Mouse (Mus musculus) thymus, adult 2 months (tissue): ENCODE measurements around the gene Mrgprd. TPM values are rescaled to one million over a fixed set of nuclear protein-coding genes. Genes with fewer than 3 reads are reported as not detected.

Source experiments
- DNase-seq: peaks from one replicate; pipeline ENCODE4 v3.0.0; 2021
- H3K27ac ChIP-seq: fragments of 200-500 bp; 2 replicates; pipeline ENCODE4 v1.5.1; 2012; ENCODE audit warnings: low read length, control low read depth; ENCODE audit not compliant: control insufficient read depth, insufficient read depth
- H3K27me3 ChIP-seq: fragments of 200-500 bp; 2 replicates; pipeline ENCODE4 v1.6.1; 2012; ENCODE audit warnings: mild to moderate bottlenecking, low read length, moderate library complexity, mixed read lengths; ENCODE audit not compliant: control insufficient read depth, insufficient read depth
- H3K36me3 ChIP-seq: fragments of 200-500 bp; 2 replicates; pipeline ENCODE4 v1.6.1; 2012; ENCODE audit warnings: mild to moderate bottlenecking, low read length, moderate library complexity; ENCODE audit not compliant: control insufficient read depth, insufficient read depth
- H3K4me1 ChIP-seq: fragments of 200-500 bp; replicated peaks from 2 replicates; pipeline ENCODE4 v1.6.1; 2012; ENCODE audit warnings: low read length; ENCODE audit not compliant: control insufficient read depth, insufficient read depth
- H3K4me3 ChIP-seq: fragments of 200-500 bp; 2 replicates; pipeline ENCODE4 v1.5.1; 2012; ENCODE audit warnings: mild to moderate bottlenecking, low read length, control low read depth, moderate library complexity; ENCODE audit not compliant: control insufficient read depth, insufficient read depth
- CTCF ChIP-seq: fragments of 200-500 bp; IDR thresholded peaks from 2 replicates; pipeline ENCODE4 v1.5.1; 2012; ENCODE audit warnings: mild to moderate bottlenecking, control low read depth, low read length, moderate library complexity, borderline replicate concordance; ENCODE audit not compliant: control insufficient read depth, poor library complexity, insufficient read depth; ENCODE audit errors: extremely low read depth
- POLR2A ChIP-seq: fragments of 200-500 bp; IDR thresholded peaks from 2 replicates; pipeline ENCODE4 v1.6.1; 2012; ENCODE audit warnings: mild to moderate bottlenecking, low read length, control low read depth, moderate library complexity; ENCODE audit not compliant: control insufficient read depth, poor library complexity, insufficient read depth; ENCODE audit errors: extremely low read depth
- WGBS: fragments of 180-500 bp; shearing (Covaris S2); methylation state at CpG from one replicate; pipeline ENCODE4 v1.1.7; 2018; 5-methylcytosine and 5-hydroxymethylcytosine counted together
- polyA plus RNA-seq: library from polyadenylated mRNA; depleted of rRNA; stranded (reverse); fragments of >200 nt; gene quantifications from 2 replicates; pipeline ENCODE4 v1.2.3, GENCODE M21; 2012

The Mrgprd gene
- polyA plus RNA-seq, 1 experiment = not detected

DNA sequence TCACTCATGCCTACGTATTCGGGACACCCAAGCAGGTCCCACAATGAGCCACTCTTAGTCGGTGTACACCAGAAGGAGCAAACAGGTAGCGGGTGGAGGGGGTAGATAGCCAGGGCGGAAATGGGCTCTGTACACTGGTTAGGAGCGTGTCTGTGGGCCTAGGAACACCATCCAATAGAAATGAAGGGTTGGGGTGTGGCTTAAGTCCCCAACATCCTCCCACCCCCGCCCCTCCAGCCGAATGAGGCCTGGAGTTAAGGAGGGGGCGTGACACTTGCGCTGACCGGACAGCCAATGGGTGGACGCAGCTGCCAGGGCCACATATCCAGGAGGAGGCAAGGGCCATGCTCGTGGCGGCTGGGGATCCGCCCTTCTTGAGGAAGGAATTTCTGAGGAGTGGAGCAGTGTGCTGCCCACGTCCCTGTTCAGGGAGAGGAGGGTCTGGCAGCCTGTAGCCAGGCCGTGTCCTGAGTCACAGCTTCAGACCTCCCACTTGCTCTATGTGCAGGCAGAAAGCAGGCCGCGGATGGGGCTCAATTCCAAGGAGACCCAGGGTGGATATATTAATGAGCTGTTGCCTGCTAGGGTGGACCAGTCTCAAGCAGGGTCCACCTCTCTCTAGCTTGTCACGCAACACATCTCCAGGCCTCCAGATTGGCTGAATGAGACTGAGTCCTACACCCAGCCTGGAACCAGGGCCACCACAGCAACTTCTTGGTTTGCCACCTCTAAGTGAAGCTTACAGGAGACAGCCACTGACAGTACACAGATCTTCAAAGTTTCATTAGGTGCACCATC lies 11.9 kb upstream of the Mrgprd start:
- no peak for DNase-seq
- H3K27ac ChIP-seq = no peak overlapping the region
- no peak for TF ChIP-seq POLR2A
- TF ChIP-seq CTCF = no peak
- H3K4me3 ChIP-seq = no peak overlapping the region
- H3K27me3 ChIP-seq = no peaks in the 10 kb centered on the region
- 68% methylated on average over 20 of the region's 20 CpGs for WGBS
- no peaks in the 10 kb centered on the region for H3K36me3 ChIP-seq
- no peaks in the 10 kb centered on the region for H3K4me1 ChIP-seq

DNA sequence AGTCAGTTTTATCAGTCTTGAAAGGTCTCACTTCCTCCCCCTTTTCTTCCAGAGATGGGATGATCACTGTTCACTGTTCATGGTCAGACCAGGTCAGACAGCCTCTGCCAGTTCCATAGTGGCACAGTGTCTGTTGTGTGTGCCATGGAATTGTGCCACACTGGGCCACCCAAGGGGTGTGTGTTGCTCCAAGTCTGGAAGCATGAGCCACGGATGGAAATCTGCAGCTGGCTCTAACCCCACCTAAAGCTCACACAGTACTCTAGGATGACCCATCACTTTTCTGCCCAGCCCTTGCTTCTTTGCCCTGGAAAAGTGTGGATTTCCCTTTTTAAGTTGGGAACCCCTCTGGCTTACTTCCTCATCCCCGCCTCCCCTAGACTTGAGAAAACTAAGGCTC lies 10.5 kb upstream of the Mrgprd start:
- TF ChIP-seq POLR2A (no peak), CTCF (no peak)
- H3K4me1 ChIP-seq = no peaks in the 10 kb centered on the region
- no peaks in the 10 kb centered on the region for H3K36me3 ChIP-seq
- 90% methylated on average over 2 of the region's 2 CpGs for WGBS
- H3K27me3 ChIP-seq = no peaks in the 10 kb centered on the region
- no peak overlapping the region for H3K27ac ChIP-seq
- no peak overlapping the region for H3K4me3 ChIP-seq
- no peak for DNase-seq

DNA sequence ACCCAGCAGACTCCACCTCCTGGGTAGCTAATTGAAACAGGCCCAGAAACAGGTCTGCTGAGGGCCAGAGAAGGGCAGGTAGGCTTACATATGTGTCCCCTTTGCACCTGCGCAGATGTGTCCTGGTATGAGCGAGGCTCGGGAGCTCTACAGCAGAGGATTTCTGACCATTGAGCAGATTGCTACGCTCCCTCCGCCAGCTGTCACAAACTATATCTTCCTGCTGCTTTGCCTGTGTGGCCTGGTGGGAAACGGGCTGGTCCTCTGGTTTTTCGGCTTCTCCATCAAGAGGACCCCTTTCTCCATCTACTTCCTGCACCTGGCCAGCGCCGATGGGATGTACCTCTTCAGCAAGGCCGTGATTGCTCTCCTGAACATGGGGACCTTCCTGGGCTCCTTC lies 7.0 kb upstream of the Mrgprd start:
- WGBS = 93% methylated on average over 10 of the region's 10 CpGs
- Histone ChIP-seq H3K4me1 (no peaks in the 10 kb centered on the region), H3K36me3 (no peaks in the 10 kb centered on the region), H3K4me3 (no peak overlapping the region), H3K27me3 (no peaks in the 10 kb centered on the region), H3K27ac (no peak overlapping the region)
- DNase-seq = no peak
- TF ChIP-seq POLR2A = no peak
- TF ChIP-seq CTCF = no peak

DNA sequence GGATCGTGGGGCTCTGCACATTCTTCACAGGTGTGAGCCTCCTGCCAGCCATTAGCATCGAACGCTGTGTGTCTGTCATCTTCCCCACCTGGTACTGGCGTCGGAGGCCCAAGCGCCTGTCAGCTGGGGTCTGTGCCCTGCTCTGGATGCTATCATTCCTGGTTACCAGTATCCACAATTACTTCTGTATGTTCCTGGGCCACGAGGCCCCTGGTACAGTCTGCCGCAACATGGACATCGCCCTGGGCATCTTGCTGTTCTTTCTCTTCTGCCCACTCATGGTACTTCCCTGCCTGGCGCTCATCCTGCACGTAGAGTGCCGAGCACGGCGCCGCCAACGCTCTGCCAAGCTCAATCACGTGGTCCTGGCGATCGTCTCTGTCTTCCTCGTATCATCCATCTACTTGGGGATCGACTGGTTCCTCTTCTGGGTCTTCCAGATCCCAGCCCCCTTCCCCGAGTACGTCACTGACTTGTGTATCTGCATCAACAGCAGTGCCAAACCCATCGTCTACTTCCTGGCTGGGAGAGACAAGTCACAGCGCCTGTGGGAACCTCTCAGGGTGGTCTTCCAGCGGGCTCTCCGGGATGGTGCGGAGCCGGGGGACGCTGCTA lies 6.5 kb upstream of the Mrgprd start:
- 80% methylated on average over 30 of the region's 30 CpGs for WGBS
- TF ChIP-seq CTCF = no peak
- TF ChIP-seq POLR2A = no peak
- H3K27me3 ChIP-seq = no peaks in the 10 kb centered on the region

DNA sequence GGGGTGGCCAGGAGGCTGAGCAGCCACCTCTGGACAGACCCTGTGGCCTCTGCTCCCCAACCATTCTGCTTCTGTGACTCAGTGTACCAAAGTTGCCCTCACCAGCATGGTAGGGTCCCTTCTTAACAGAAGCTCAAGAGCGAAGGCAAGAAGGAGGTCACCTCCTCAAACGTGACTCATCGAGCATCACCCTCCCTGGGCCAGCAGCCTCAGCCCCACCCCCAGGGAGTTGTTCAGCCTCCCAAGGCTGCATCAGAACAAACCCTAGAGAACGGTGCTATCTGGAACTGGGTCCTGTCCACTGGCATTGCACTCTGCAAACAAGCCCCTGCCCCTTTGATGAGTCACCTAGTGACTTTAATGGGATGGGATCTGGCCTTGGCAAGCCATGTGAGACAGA lies 5.8 kb upstream of the Mrgprd start:
- no peak for DNase-seq
- Histone ChIP-seq H3K27me3 (no peaks in the 10 kb centered on the region), H3K27ac (no peak overlapping the region), H3K36me3 (no peaks in the 10 kb centered on the region), H3K4me1 (no peaks in the 10 kb centered on the region), H3K4me3 (no peak overlapping the region)
- 66% methylated on average over 4 of the region's 4 CpGs for WGBS
- TF ChIP-seq POLR2A = no peak
- TF ChIP-seq CTCF = no peak

More for the DNA sequence above, 6.5 kb upstream of the Mrgprd start:
- DNase-seq = no peak
- Histone ChIP-seq H3K4me3 (no peak overlapping the region), H3K4me1 (no peaks in the 10 kb centered on the region), H3K27ac (no peak overlapping the region), H3K36me3 (no peaks in the 10 kb centered on the region)

DNA sequence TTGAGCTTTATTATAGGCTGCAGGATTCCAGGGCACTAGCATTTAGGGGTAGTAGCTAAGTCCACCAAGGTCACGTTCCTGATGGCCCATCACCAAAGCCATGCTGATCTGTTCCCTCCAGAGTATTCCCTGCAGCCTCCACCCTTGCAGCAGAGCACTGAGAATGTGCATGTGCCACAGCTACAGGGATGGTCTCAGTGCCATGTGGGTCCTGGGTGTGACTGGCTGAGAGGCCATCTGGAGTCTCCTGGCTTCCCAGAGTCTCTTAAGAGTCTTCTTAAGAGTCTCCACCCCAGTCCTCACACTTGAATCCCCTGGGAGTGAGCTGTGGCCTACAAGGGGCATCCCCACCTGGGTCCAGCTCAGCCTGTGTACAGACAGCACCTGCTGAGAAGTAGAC lies 4.8 kb upstream of the Mrgprd start:
- no peak for DNase-seq
- Histone ChIP-seq H3K4me1 (no peaks in the 10 kb centered on the region), H3K4me3 (no peak overlapping the region), H3K27ac (no peak overlapping the region), H3K36me3 (no peaks in the 10 kb centered on the region), H3K27me3 (no peaks in the 10 kb centered on the region)
- TF ChIP-seq CTCF (no peak), POLR2A (no peak)
- 96% methylated on average over 1 of the region's 1 CpGs for WGBS

DNA sequence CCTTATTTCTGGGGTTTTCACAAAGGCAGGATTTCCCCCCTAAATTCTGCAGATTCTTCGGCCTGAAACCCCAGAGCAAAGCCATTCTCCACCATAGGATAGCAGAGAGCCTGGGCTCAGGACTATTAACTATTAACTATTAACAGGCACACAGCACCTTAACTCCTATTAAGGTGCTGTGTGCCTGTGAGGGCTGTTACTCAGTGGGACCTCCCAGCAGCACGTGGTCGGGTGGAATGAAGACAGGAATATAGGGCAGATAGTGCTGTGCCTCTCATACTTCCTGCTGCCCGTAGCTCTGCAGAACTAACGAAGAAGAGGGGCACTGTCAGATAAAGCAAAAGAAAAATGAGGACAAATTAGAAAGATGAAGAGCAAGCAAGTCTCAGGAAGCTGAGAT lies 4.1 kb upstream of the Mrgprd start:
- 61% methylated on average over 5 of the region's 5 CpGs for WGBS
- no peak for DNase-seq
- H3K27ac ChIP-seq = no peak overlapping the region
- H3K4me1 ChIP-seq = no peaks in the 10 kb centered on the region
- H3K4me3 ChIP-seq = no peak overlapping the region
- no peaks in the 10 kb centered on the region for H3K27me3 ChIP-seq
- no peak for TF ChIP-seq POLR2A
- TF ChIP-seq CTCF = no peak
- H3K36me3 ChIP-seq = no peaks in the 10 kb centered on the region

DNA sequence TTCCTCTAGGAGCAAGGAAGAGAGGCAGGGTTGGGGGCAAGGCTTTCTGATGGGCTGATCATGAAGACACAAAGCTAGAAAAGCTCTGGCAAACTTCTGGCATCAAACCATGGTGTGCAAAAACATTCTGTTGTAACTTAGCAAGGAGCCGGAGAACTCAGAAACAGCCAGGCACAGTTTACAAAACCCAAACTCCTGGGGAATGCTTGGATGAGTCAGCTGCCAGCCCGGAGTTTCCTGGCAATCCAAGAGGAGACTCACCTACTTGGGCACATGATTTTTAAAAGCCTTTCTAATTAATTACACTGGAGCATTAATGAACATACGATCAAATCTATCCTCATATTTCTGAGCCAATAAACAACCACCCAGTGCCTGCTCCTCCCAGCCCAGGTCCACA lies 2.5 kb upstream of the Mrgprd start:
- H3K27me3 ChIP-seq = no peaks in the 10 kb centered on the region
- no peaks in the 10 kb centered on the region for H3K36me3 ChIP-seq
- no peak overlapping the region for H3K4me3 ChIP-seq
- TF ChIP-seq POLR2A = no peak
- no peak for TF ChIP-seq CTCF
- DNase-seq = no peak
- 87% methylated on average over 3 of the region's 3 CpGs for WGBS
- H3K27ac ChIP-seq = no peak overlapping the region
- no peaks in the 10 kb centered on the region for H3K4me1 ChIP-seq
